9 mouse cellular contexts compared by ENCODE assay signal in the genomic region with DNA sequence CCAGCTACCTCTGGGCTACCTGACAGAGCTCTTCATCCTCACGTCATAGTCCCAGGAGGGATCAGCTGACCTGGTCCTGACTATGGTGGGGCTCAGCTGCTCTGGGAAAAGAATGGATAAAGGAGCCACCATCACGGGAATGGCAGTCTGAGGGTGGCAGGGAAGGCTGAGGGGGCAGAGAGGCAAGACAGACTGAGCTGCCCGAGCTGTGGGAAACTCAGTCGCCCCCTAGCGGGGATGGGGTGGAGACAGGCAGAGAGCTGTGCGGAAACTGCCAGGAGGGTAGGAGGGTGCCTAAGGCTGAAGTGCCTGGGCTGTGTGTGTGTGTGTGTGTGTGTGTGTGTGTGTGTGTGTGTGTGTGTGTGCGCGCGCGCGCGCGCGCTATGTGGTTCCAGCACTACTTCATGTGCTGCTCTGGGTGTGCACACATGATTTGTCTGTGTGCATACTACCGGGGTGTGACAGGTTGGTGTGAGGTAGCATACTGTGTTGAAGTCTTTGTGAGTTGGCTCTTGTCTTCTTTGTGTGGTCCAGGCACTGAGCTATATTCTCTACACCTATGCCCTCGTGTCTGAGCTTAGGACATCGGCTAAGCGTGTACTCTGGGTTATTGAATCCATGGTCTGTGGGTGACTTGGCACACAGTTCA. TPM values are rescaled to one million over a fixed set of nuclear protein-coding genes. Genes with fewer than 3 reads are reported as not detected.
DNase-seq lines count a peak whose midpoint lies in the region; ATAC-seq and TF ChIP-seq lines count a peak whose summit lies in the region.
"Had no signal": no experiment of that assay in that cellular context is flagged by ENCODE, and none has a peak within 500 bp of the region (broad histone marks: within the 10 kb centered on the region; RNA-seq: fewer than 3 reads in every experiment).

No protein-coding gene starts in this region.

- H3K9me3 ChIP-seq in E14TG2a.4 (ENCODE audit: low read length) = no peaks in the 10 kb centered on the region
- H3K9me3 ChIP-seq: heart, embryonic 15.5 days had no signal

- H3K27me3 ChIP-seq in E14TG2a.4 (ENCODE audit: insufficient read depth, low read length) = peaks cover 45% of the 10 kb centered on the region

- peak; percentile 28 for ATAC-seq in activated CD4-positive, CD25-positive, alpha-beta regulatory T cell, adult 4 months
- peak; percentile 93 for ATAC-seq in megakaryocyte progenitor cell, adult 5-6 weeks (replicated peaks; ENCODE audit: poor library complexity)

- DNase-seq in cerebellum, postnatal 36 days = peak; percentile 83 to 87
- DNase-seq in gastrocnemius, postnatal 14 days = peak; percentile 70
- DNase-seq in layer of hippocampus, postnatal 14 days (ENCODE audit: low spot score in 2 of 2) = peak; percentile 73 to 75
- peak; percentile 68 to 72 for DNase-seq in right cerebral cortex, postnatal 36 days (ENCODE audit: low spot score in 2 of 2)
- DNase-seq in urinary bladder, postnatal 4 days (ENCODE audit: low spot score in 2 of 2) = no peak

- intact Hi-C loops in gastrocnemius, postnatal 14 days (cut with DNase I; ENCODE audit: low total_unique reads) = loop anchor here (10.0 kb wide), 1 partner anchor 112 kb away; no protein-coding TSS in a partner anchor

- no peak overlapping the region for H3K4me3 ChIP-seq in E14TG2a.4 (replicated peaks; ENCODE audit: low read length)
- H3K4me3 ChIP-seq: heart, embryonic 15.5 days had no signal

- H3K4me1 ChIP-seq in E14TG2a.4 (replicated peaks; ENCODE audit: low read depth, low read length) = peaks cover 7% of the 10 kb centered on the region; the same call in 1 of the 2 replicates
- H3K4me1 ChIP-seq: heart, embryonic 15.5 days had no signal

- peak; percentile 54 for TF ChIP-seq CTCF in E14TG2a.4 (conservative IDR thresholded peaks at IDR 0.05; ENCODE audit: low read length)

- no peaks in the 10 kb centered on the region for H3K36me3 ChIP-seq in E14TG2a.4 (ENCODE audit: insufficient read depth, low read length)
- H3K36me3 ChIP-seq: heart, embryonic 15.5 days had no signal

RNA-seq across cellular contexts. Expression of a gene that starts 26.6 kb away (rescaled TPM):
- polyA plus RNA-seq in activated CD4-positive, CD25-positive, alpha-beta regulatory T cell, adult 4 months (2017; shearing (Covaris generic)) = not detected
- 10 to 100 TPM; 34.8 to 35.1 TPM for total RNA-seq in gastrocnemius, postnatal 14 days (2021)
- 10 to 100 TPM; 79.6 to 81.4 TPM for total RNA-seq in layer of hippocampus, postnatal 14 days (2021)
- total RNA-seq in megakaryocyte progenitor cell, adult 5-6 weeks (2015) = 0.22 and 1.2 TPM in 2 replicates
- total RNA-seq in megakaryocyte progenitor cell, adult 5-6 weeks (2017) = 0.07 TPM in 1 of 2 replicates, not detected in the other
- polyA plus RNA-seq: heart, embryonic 15.5 days had no signal

RNA-seq across cellular contexts. Expression of a gene that starts 46.6 kb away (rescaled TPM):
- polyA plus RNA-seq in activated CD4-positive, CD25-positive, alpha-beta regulatory T cell, adult 4 months (2017; shearing (Covaris generic)) = not detected
- 10 to 100 TPM; 24.3 to 30.6 TPM for total RNA-seq in gastrocnemius, postnatal 14 days (2021)
- total RNA-seq in layer of hippocampus, postnatal 14 days (2021) = not detected
- not detected in 2 replicates for total RNA-seq in megakaryocyte progenitor cell, adult 5-6 weeks (2015)
- not detected in 2 replicates for total RNA-seq in megakaryocyte progenitor cell, adult 5-6 weeks (2017)

Comparison
In these comparisons a context has a peak if more than half of its experiments do, and no peak if none do; other contexts are left out.
1. DNase-seq: peak in cerebellum, postnatal 36 days (2 of 2), gastrocnemius, postnatal 14 days (single experiment), layer of hippocampus, postnatal 14 days (2 of 2) and right cerebral cortex, postnatal 36 days (2 of 2); none in urinary bladder, postnatal 4 days (0 of 2).
2. RNA of a gene that starts 26.6 kb away (total RNA-seq): 79.6 to 81.4 TPM in layer of hippocampus, postnatal 14 days and 34.8 to 35.1 TPM in gastrocnemius, postnatal 14 days; 0.07 to 1.2 TPM in megakaryocyte progenitor cell, adult 5-6 weeks; every median in the first group is over 10 times any median in the second.
3. RNA of a gene that starts 46.6 kb away (total RNA-seq): 24.3 to 30.6 TPM in gastrocnemius, postnatal 14 days; not detected in layer of hippocampus, postnatal 14 days and not detected in megakaryocyte progenitor cell, adult 5-6 weeks; every median in the first group is over 10 times any median in the second.